Mouse (Mus musculus) G1E (cell line): ENCODE results near the gene Wdr95.

Experiments used
- CTCF ChIP-seq: IDR thresholded peaks from 2 replicates; pipeline ENCODE4 v1.5.1; 2012; ENCODE audit warnings: low read depth, low read length, inconsistent platforms, mixed read lengths
- GATA1 ChIP-seq: IDR thresholded peaks from 2 replicates; pipeline ENCODE4 v1.6.1; 2012; ENCODE audit warnings: borderline replicate concordance, low read length, inconsistent platforms, mixed read lengths
- GATA2 ChIP-seq: IDR thresholded peaks from 2 replicates; pipeline ENCODE4 v1.6.1; 2012; ENCODE audit warnings: low read depth, low read length, inconsistent platforms, borderline replicate concordance
- POLR2AphosphoS5 ChIP-seq: IDR thresholded peaks from 2 replicates; pipeline ENCODE4 v1.6.1; 2012; ENCODE audit warnings: low read depth, low read length, inconsistent platforms; ENCODE audit not compliant: insufficient replicate concordance
- TAL1 ChIP-seq: conservative IDR thresholded peaks from 2 replicates; pipeline ENCODE4 v1.6.1; 2012; ENCODE audit warnings: low read depth, low read length, inconsistent platforms, mixed read lengths

DNA sequence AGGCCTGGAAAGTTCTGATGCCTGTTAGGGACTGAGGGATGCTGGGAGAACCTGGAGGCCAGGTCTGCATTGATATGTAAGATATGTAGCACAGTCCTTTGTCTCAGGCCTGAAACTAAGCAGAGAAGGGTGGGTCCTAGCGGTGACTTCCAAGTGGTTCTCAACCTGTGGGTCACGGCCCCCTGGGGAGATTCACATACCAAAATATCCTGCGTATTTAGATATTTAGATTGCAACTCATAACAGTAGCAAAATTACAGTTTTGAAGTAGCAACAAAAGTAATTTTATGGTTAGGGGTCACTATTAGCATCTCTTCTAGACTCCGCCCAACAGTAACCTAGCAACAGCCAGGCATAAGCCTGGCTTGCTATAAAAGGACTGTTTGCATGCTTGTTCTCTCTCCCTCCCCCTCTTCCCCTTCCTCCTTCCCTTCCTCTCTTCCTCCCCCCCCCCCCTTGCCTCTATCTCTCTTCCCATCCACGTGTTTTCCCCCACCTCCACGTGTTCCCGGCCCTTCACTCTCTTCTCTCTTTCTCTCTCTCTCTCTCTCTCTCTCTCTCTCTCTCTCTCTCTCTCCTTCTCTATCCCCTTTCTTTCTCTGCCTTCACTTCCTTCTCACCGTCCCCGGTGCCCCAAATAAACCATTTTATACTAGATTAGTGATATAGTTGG is 130.4 kb downstream of the Wdr95 start:
- TF ChIP-seq CTCF = no peak
- no peak for TF ChIP-seq GATA1
- no peak for TF ChIP-seq GATA2
- no peak for TF ChIP-seq POLR2AphosphoS5
- no peak for TF ChIP-seq TAL1
